Mouse (Mus musculus) C2C12 (cell line): ENCODE measurements at regions not wholly inside any gene's neighbourhood (a gene's known extent, or its start where the extent isn't known, plus 50 kb on each side); places are given as distances from the start of the nearest gene placed in this dataset.

ENCODE experiments used
- CTCF ChIP-seq: IDR thresholded peaks from one replicate; pipeline ENCODE4 v1.5.1; 2011; ENCODE audit not compliant: control insufficient read depth, insufficient read depth, insufficient read length
- MAX ChIP-seq: IDR thresholded peaks from one replicate; pipeline ENCODE4 v1.6.1; 2011; ENCODE audit warnings: mild to moderate bottlenecking, control low read depth

DNA sequence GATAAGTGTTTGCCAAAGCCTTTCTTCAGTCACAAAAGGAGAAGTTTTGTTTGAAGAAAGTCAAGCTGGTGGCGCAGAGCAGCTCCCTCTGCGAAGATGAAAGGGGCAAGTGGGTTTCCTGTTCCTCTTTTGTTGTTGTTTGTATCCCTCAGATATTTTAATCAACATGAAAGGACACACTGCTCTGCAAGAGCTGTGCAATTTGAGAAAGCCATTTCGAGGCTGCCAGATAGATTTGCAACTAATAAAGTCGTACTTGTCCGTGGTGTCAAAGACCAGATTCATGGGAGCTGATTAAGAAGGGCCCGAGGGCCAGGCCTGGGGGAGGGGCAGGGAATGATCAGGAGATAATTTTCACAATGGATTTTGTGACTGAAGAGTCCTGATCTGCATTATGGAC, 177.7 kb downstream of the Pros1 start:
- no peak for TF ChIP-seq CTCF
- no peak for TF ChIP-seq MAX
